Mouse (Mus musculus) adrenal gland (tissue): ENCODE results near the gene Cnnm2.
"Not testable (repeated sequence)": the region's sequence is repeated elsewhere in the genome, so short reads cannot be mapped to it uniquely, and the experiment has no call there.

ENCODE experiments used
- intact Hi-C: fragments of 180-260 bp; cut with DNase I; formaldehyde crosslinking; loops from one replicate; pipeline ENCODE4 v1.15.1; 2025

The Cnnm2 gene

GRCm38 (mm10) chr19:46759096-46759495 is 2.3 kb upstream of the Cnnm2 start:
- intact Hi-C loops: loop anchor here (5.0 kb wide), 1 partner anchor 87 kb away; the partner anchor contains the start of gene Cyp17a1

GRCm38 (mm10) chr19:46759909-46760308 is 1.5 kb upstream of the Cnnm2 start:
- intact Hi-C loops: loop anchor here (5.0 kb wide), 2 partner anchors 42 to 88 kb away; partner anchors contain the start of gene Cyp17a1

GRCm38 (mm10) chr19:46760375-46761160 is 828 bp upstream of the Cnnm2 start:
- intact Hi-C loops: loop anchor here (1.0 to 5.0 kb wide), 3 partner anchors 42 to 231 kb away; no protein-coding TSS in a partner anchor

GRCm38 (mm10) chr19:46761971-46762290 is 535 bp downstream of the Cnnm2 start:
- intact Hi-C loops: loop anchor here (1.0 to 5.0 kb wide), 4 partner anchors 40 to 229 kb away; no protein-coding TSS in a partner anchor

- intact Hi-C loops: loop anchor here (2.0 to 5.0 kb wide), 2 partner anchors 40 to 94 kb away; no protein-coding TSS in a partner anchor
Observed at GRCm38 (mm10) chr19:46762291-46762991, 1.0 kb downstream of the Cnnm2 start.

- intact Hi-C loops: loop anchor here (2.0 to 5.0 kb wide), 2 partner anchors 39 to 94 kb away; no protein-coding TSS in a partner anchor
Observed at GRCm38 (mm10) chr19:46762992-46763342, 1.6 kb downstream of the Cnnm2 start.

- intact Hi-C loops: loop anchor here (2.0 to 5.0 kb wide), 2 partner anchors 39 to 93 kb away; no protein-coding TSS in a partner anchor
Observed at GRCm38 (mm10) chr19:46763356-46763755, 2.0 kb downstream of the Cnnm2 start.

- intact Hi-C loops: loop anchor here (2.0 to 5.0 kb wide), 2 partner anchors 38 to 93 kb away; no protein-coding TSS in a partner anchor
Observed at GRCm38 (mm10) chr19:46763932-46764762, 2.8 kb downstream of the Cnnm2 start.

GRCm38 (mm10) chr19:46764763-46765117 is 3.3 kb downstream of the Cnnm2 start:
- intact Hi-C loops: loop anchor here (5.0 kb wide), 1 partner anchor 38 kb away; no protein-coding TSS in a partner anchor

- intact Hi-C loops: no loop called here
Observed at GRCm38 (mm10) chr19:46766125-46766524, 4.7 kb downstream of the Cnnm2 start.

GRCm38 (mm10) chr19:46769759-46770158 is 8.4 kb downstream of the Cnnm2 start:
- intact Hi-C loops: no loop called here

GRCm38 (mm10) chr19:46771801-46772200 is 10.4 kb downstream of the Cnnm2 start:
- intact Hi-C loops: no loop called here

GRCm38 (mm10) chr19:46776391-46776790 is 15.0 kb downstream of the Cnnm2 start:
- intact Hi-C loops: no loop called here

GRCm38 (mm10) chr19:46776850-46777249 is 15.5 kb downstream of the Cnnm2 start:
- intact Hi-C loops: no loop called here

GRCm38 (mm10) chr19:46777928-46778680 is 16.7 kb downstream of the Cnnm2 start:
- intact Hi-C loops: no loop called here

GRCm38 (mm10) chr19:46779130-46779529 is 17.7 kb downstream of the Cnnm2 start:
- intact Hi-C loops: not testable (repeated sequence)

- intact Hi-C loops: no loop called here
Observed at GRCm38 (mm10) chr19:46784038-46784437, 22.6 kb downstream of the Cnnm2 start.

GRCm38 (mm10) chr19:46784502-46784901 is 23.1 kb downstream of the Cnnm2 start:
- intact Hi-C loops: no loop called here

GRCm38 (mm10) chr19:46785633-46786032 is 24.2 kb downstream of the Cnnm2 start:
- intact Hi-C loops: no loop called here

- intact Hi-C loops: no loop called here
Observed at GRCm38 (mm10) chr19:46789782-46790181, 28.4 kb downstream of the Cnnm2 start.
